Comparison of ENCODE assay signal across 17 mouse cellular contexts in genomic region chr12:100839926-100840325, GRCm38 (mm10).
DNase-seq lines count a peak whose midpoint lies in the region; ATAC-seq lines count a peak whose summit lies in the region.
"Had no signal": no experiment of that assay in that cellular context is flagged by ENCODE, and none has a peak within 500 bp of the region (broad histone marks: within the 10 kb centered on the region; RNA-seq: fewer than 3 reads in every experiment).

No protein-coding gene starts in this region.

- no peak overlapping the region for H3K4me3 ChIP-seq in liver, embryonic 11.5 days (ENCODE audit: low read depth, low read length)
- no peak overlapping the region for H3K4me3 ChIP-seq in liver, embryonic 12.5 days
- no peak overlapping the region for H3K4me3 ChIP-seq in macrophage (ENCODE audit: inconsistent target)
- H3K4me3 ChIP-seq in forebrain, embryonic 15.5 days, result no peak overlapping the region
- H3K4me3 ChIP-seq: forebrain, embryonic 12.5 days; heart, embryonic 15.5 days; hindbrain, embryonic 12.5 days; kidney, embryonic 15.5 days; limb, embryonic 12.5 days; liver, embryonic 15.5 days had no signal

- H3K27me3 ChIP-seq in liver, embryonic 11.5 days (replicated peaks; ENCODE audit: control insufficient read depth, insufficient read depth, low read length), result no peaks in the 10 kb centered on the region
- H3K27me3 ChIP-seq in liver, embryonic 12.5 days (replicated peaks), result no peaks in the 10 kb centered on the region
- H3K27me3 ChIP-seq in forebrain, embryonic 15.5 days, result no peaks in the 10 kb centered on the region
- H3K27me3 ChIP-seq: heart, embryonic 15.5 days; hindbrain, embryonic 12.5 days; kidney, embryonic 15.5 days; limb, embryonic 12.5 days; liver, embryonic 15.5 days had no signal

- H3K27ac ChIP-seq in liver, embryonic 11.5 days (ENCODE audit: low read depth, low read length), result no peak overlapping the region
- H3K27ac ChIP-seq in liver, embryonic 12.5 days, result no peak overlapping the region
- peak overlapping the region; percentile 70 for H3K27ac ChIP-seq in macrophage
- no peak overlapping the region for H3K27ac ChIP-seq in forebrain, embryonic 15.5 days (replicated peaks)
- H3K27ac ChIP-seq: forebrain, embryonic 12.5 days; heart, embryonic 15.5 days; hindbrain, embryonic 12.5 days; kidney, embryonic 15.5 days; limb, embryonic 12.5 days; liver, embryonic 15.5 days had no signal

- WGBS in liver, embryonic 11.5 days, result 80% methylated on average over 6 of the region's 6 CpGs
- 77% methylated on average over 6 of the region's 6 CpGs for WGBS in liver, embryonic 12.5 days (ENCODE audit: insufficient replicate concordance)
- WGBS in macrophage (ENCODE audit: missing documents), result 98% methylated on average over 6 of the region's 6 CpGs
- 76% methylated on average over 6 of the region's 6 CpGs for WGBS in forebrain, embryonic 15.5 days

- no peaks in the 10 kb centered on the region for H3K36me3 ChIP-seq in liver, embryonic 11.5 days (ENCODE audit: control insufficient read depth, insufficient read depth, low read length)
- no peaks in the 10 kb centered on the region for H3K36me3 ChIP-seq in liver, embryonic 12.5 days
- H3K36me3 ChIP-seq in macrophage (ENCODE audit: inconsistent target), result peaks cover 25% of the 10 kb centered on the region; the same call in 1 of the 2 replicates
- no peaks in the 10 kb centered on the region for H3K36me3 ChIP-seq in forebrain, embryonic 15.5 days
- H3K36me3 ChIP-seq: forebrain, embryonic 12.5 days; heart, embryonic 15.5 days; hindbrain, embryonic 12.5 days; kidney, embryonic 15.5 days; limb, embryonic 12.5 days; liver, embryonic 15.5 days had no signal

- no peaks in the 10 kb centered on the region for H3K9me3 ChIP-seq in liver, embryonic 11.5 days (ENCODE audit: control insufficient read depth, low read length)
- H3K9me3 ChIP-seq in liver, embryonic 12.5 days (replicated peaks), result no peaks in the 10 kb centered on the region
- H3K9me3 ChIP-seq in forebrain, embryonic 15.5 days, result no peaks in the 10 kb centered on the region
- H3K9me3 ChIP-seq: forebrain, embryonic 12.5 days; heart, embryonic 15.5 days; hindbrain, embryonic 12.5 days; kidney, embryonic 15.5 days; limb, embryonic 12.5 days; liver, embryonic 15.5 days had no signal

- no peak overlapping the region for H3K4me2 ChIP-seq in liver, embryonic 11.5 days
- no peak overlapping the region for H3K4me2 ChIP-seq in liver, embryonic 12.5 days
- no peak overlapping the region for H3K4me2 ChIP-seq in forebrain, embryonic 15.5 days (replicated peaks)
- H3K4me2 ChIP-seq: forebrain, embryonic 12.5 days; heart, embryonic 15.5 days; hindbrain, embryonic 12.5 days; kidney, embryonic 15.5 days; limb, embryonic 12.5 days; liver, embryonic 15.5 days had no signal

- intact Hi-C loops in heart, postnatal 25 days (cut with DNase I), result loop anchor here (2.0 to 10.0 kb wide), 4 partner anchors 69 to 235 kb away; no protein-coding TSS in a partner anchor

- no peaks in the 10 kb centered on the region; the same call in 1 of the 2 replicates for H3K79me2 ChIP-seq in macrophage (ENCODE audit: inconsistent target)

- peak; percentile 97 for DNase-seq in heart, adult 11 months
- no peak for DNase-seq in heart, postnatal 25 days (ENCODE audit: low spot score)
- DNase-seq in liver, embryonic 11.5 days (ENCODE audit: low spot score), result peak; percentile 28
- peak; percentile 72 to 77 for DNase-seq in gastrocnemius, adult 8-10 months (ENCODE audit: low spot score in 2 of 2)
- DNase-seq: cerebellum, postnatal 36 days; right cerebral cortex, adult 18-20 months; thymus, postnatal 25 days had no signal

- no peak for ATAC-seq in liver, embryonic 11.5 days (replicated peaks; ENCODE audit: low FRiP score)
- ATAC-seq in liver, embryonic 12.5 days, result no peak
- no peak for ATAC-seq in forebrain, embryonic 15.5 days (replicated peaks)
- ATAC-seq: lung, postnatal 0 days had no signal

- no peaks in the 10 kb centered on the region; the same call in 1 of the 2 replicates for H3K4me1 ChIP-seq in liver, embryonic 11.5 days (replicated peaks; ENCODE audit: control insufficient read depth, insufficient read depth, low read length)
- no peaks in the 10 kb centered on the region for H3K4me1 ChIP-seq in liver, embryonic 12.5 days
- H3K4me1 ChIP-seq in forebrain, embryonic 15.5 days, result no peaks in the 10 kb centered on the region
- H3K4me1 ChIP-seq: forebrain, embryonic 12.5 days; kidney, embryonic 15.5 days; limb, embryonic 12.5 days; liver, embryonic 15.5 days had no signal

- no peak overlapping the region for H3K9ac ChIP-seq in liver, embryonic 11.5 days (ENCODE audit: low read depth, low read length)
- no peak overlapping the region for H3K9ac ChIP-seq in liver, embryonic 12.5 days
- H3K9ac ChIP-seq in forebrain, embryonic 15.5 days (replicated peaks), result no peak overlapping the region
- H3K9ac ChIP-seq: forebrain, embryonic 12.5 days; heart, embryonic 15.5 days; hindbrain, embryonic 12.5 days; kidney, embryonic 15.5 days; limb, embryonic 12.5 days; liver, embryonic 15.5 days had no signal
